Mouse (Mus musculus): Measurements from ENCODE around the gene Slc35g1. TPM values are rescaled to one million over a fixed set of nuclear protein-coding genes. Genes with fewer than 3 reads are reported as not detected.

The Slc35g1 gene
- polyA plus RNA-seq, 1 experiment from 2014 or later: 6.3 TPM

- no peak overlapping the region for H3K27ac ChIP-seq (replicated peaks)
- no peak overlapping the region for H3K4me3 ChIP-seq
- no peak for ATAC-seq (ENCODE audit: low FRiP score, low read depth)
Observed at GRCm38 (mm10) chr19:38431326-38431725, 35.5 kb downstream of the Slc35g1 start.

GRCm38 (mm10) chr19:38432021-38432420 lies 36.2 kb downstream of the Slc35g1 start:
- no peaks in the 10 kb centered on the region for H3K36me3 ChIP-seq
- H3K4me1 ChIP-seq: no peaks in the 10 kb centered on the region
- no peaks in the 10 kb centered on the region for H3K9me3 ChIP-seq
- no peak overlapping the region for H3K4me3 ChIP-seq
- H3K4me2 ChIP-seq (replicated peaks): no peak overlapping the region
- H3K27me3 ChIP-seq: no peaks in the 10 kb centered on the region
- H3K9ac ChIP-seq (replicated peaks): no peak overlapping the region
- no peak for ATAC-seq (ENCODE audit: low FRiP score, low read depth)
- no peak overlapping the region for H3K27ac ChIP-seq (replicated peaks)
- WGBS: 87% methylated on average over 3 of the region's 3 CpGs

More at GRCm38 (mm10) chr19:38431326-38431725, 35.5 kb downstream of the Slc35g1 start:
- Histone ChIP-seq H3K4me1 (no peaks in the 10 kb centered on the region), H3K4me2 (replicated peaks) (no peak overlapping the region), H3K36me3 (no peaks in the 10 kb centered on the region), H3K9ac (replicated peaks) (no peak overlapping the region), H3K9me3 (no peaks in the 10 kb centered on the region), H3K27me3 (no peaks in the 10 kb centered on the region)
- 73% methylated on average over 7 of the region's 7 CpGs for WGBS

- H3K4me3 ChIP-seq: no peak overlapping the region
- H3K9me3 ChIP-seq: no peaks in the 10 kb centered on the region
- H3K36me3 ChIP-seq: no peaks in the 10 kb centered on the region
- no peak overlapping the region for H3K9ac ChIP-seq (replicated peaks)
- no peak for ATAC-seq (ENCODE audit: low FRiP score, low read depth)
- H3K27me3 ChIP-seq: no peaks in the 10 kb centered on the region
- H3K4me1 ChIP-seq: no peaks in the 10 kb centered on the region
- H3K4me2 ChIP-seq (replicated peaks): no peak overlapping the region
- H3K27ac ChIP-seq (replicated peaks): no peak overlapping the region
- WGBS: 95% methylated on average over 2 of the region's 2 CpGs
Observed at GRCm38 (mm10) chr19:38433381-38433780, 37.6 kb downstream of the Slc35g1 start.

GRCm38 (mm10) chr19:38435221-38435620 lies 39.4 kb downstream of the Slc35g1 start:
- Histone ChIP-seq H3K9me3 (no peaks in the 10 kb centered on the region), H3K4me3 (no peak overlapping the region), H3K36me3 (no peaks in the 10 kb centered on the region), H3K9ac (replicated peaks) (no peak overlapping the region), H3K4me2 (replicated peaks) (no peak overlapping the region), H3K4me1 (no peaks in the 10 kb centered on the region), H3K27me3 (no peaks in the 10 kb centered on the region), H3K27ac (replicated peaks) (no peak overlapping the region)
- WGBS: 93% methylated on average over 15 of the region's 15 CpGs
- no peak for ATAC-seq (ENCODE audit: low FRiP score, low read depth)

- Histone ChIP-seq H3K9me3 (no peaks in the 10 kb centered on the region), H3K4me2 (replicated peaks) (no peak overlapping the region), H3K27ac (replicated peaks) (no peak overlapping the region), H3K36me3 (no peaks in the 10 kb centered on the region), H3K9ac (replicated peaks) (no peak overlapping the region), H3K4me3 (no peak overlapping the region), H3K4me1 (no peaks in the 10 kb centered on the region), H3K27me3 (no peaks in the 10 kb centered on the region)
- no peak for ATAC-seq (ENCODE audit: low FRiP score, low read depth)
- whole genome bisulfite sequencing: 69% methylated on average over 8 of the region's 8 CpGs
Observed at GRCm38 (mm10) chr19:38441860-38442259, 46.1 kb downstream of the Slc35g1 start.

GRCm38 (mm10) chr19:38445758-38446157 lies 50.0 kb downstream of the Slc35g1 start:
- Histone ChIP-seq H3K4me1 (0 out of 2 replicates have a peak, but pooled peaks cover 4% of the 10 kb centered on the region), H3K27me3 (no peaks in the 10 kb centered on the region), H3K4me2 (replicated peaks) (no peak overlapping the region), H3K9me3 (no peaks in the 10 kb centered on the region), H3K27ac (replicated peaks) (no peak overlapping the region), H3K9ac (replicated peaks) (no peak overlapping the region), H3K36me3 (no peaks in the 10 kb centered on the region), H3K4me3 (no peak overlapping the region)
- WGBS: 84% methylated on average over 5 of the region's 5 CpGs
- no peak for ATAC-seq (ENCODE audit: low FRiP score, low read depth)

Other genes starting within 250 kb of the Slc35g1 start
- 51.5 and 53.0 TPM in 2 replicates for gene Fra10ac1, start 171.8 kb upstream of the Slc35g1 start, polyA plus RNA-seq (2016; fragmentation: Nextera tagmentation; extraction: Ambion mirVana)
- 3.6 and 4.1 TPM in 2 replicates for gene Lgi1, start 131.4 kb upstream of the Slc35g1 start, polyA plus RNA-seq (2016; fragmentation: Nextera tagmentation; extraction: Ambion mirVana)
- gene Plce1, start 85.1 kb downstream of the Slc35g1 start, polyA plus RNA-seq (2016; fragmentation: Nextera tagmentation; extraction: Ambion mirVana): 5.0 and 6.4 TPM in 2 replicates

Measured in midbrain, embryonic 12.5 days (tissue).